Mouse (Mus musculus) heart, embryonic 14.5 days (tissue): ENCODE measurements around the gene Ypel5. TPM values are rescaled to one million over a fixed set of nuclear protein-coding genes. Genes with fewer than 3 reads are reported as not detected.

Source experiments
- ATAC-seq: fragments of 200-750 bp; cut with Nextera tagmentation; 2 replicates; pipeline ENCODE4 v1.8.0; 2017; ENCODE audit warnings: low read depth, moderate TSS enrichment; ENCODE audit not compliant: insufficient number of reproducible peaks, insufficient read depth, low FRiP score
- H3K27ac ChIP-seq, 2 experiments: fragments of 200-500 bp in 1 of 2; fragments of 300-500 bp in 1 of 2; sonication (generic) in 1 of 2; replicated peaks in 1 of 2; 2 replicates each; pipeline ENCODE4 v1.5.1; 2012 to 2014; ENCODE audit warnings: low read depth in 2 of 2, low read length in 2 of 2, control low read depth in 1 of 2, mild to moderate bottlenecking in 1 of 2, mixed read lengths in 1 of 2; ENCODE audit not compliant: control insufficient read depth in 1 of 2, insufficient read depth in 1 of 2
- H3K27me3 ChIP-seq: fragments of 300-500 bp; sonication (generic); 2 replicates; pipeline ENCODE4 v1.6.1; 2014; ENCODE audit warnings: mild to moderate bottlenecking, low read length, control low read depth; ENCODE audit not compliant: control insufficient read depth, insufficient read depth
- H3K36me3 ChIP-seq: fragments of 300-500 bp; sonication (generic); 2 replicates; pipeline ENCODE4 v1.6.1; 2014; ENCODE audit warnings: mild to moderate bottlenecking, control low read depth, low read length, mixed read lengths; ENCODE audit not compliant: control insufficient read depth, insufficient read depth
- H3K4me1 ChIP-seq, 2 experiments: fragments of 200-500 bp in 1 of 2; fragments of 300-500 bp in 1 of 2; sonication (generic) in 1 of 2; 2 replicates each; pipeline ENCODE4 v1.6.1; 2012 to 2014; ENCODE audit warnings: low read length in 2 of 2, control low read depth in 1 of 2, mixed read lengths in 1 of 2; ENCODE audit not compliant: control insufficient read depth in 2 of 2, insufficient read depth in 2 of 2
- H3K4me2 ChIP-seq: fragments of 300-500 bp; sonication (generic); 2 replicates; pipeline ENCODE4 v1.6.1; 2014; ENCODE audit warnings: mild to moderate bottlenecking, low read length
- H3K4me3 ChIP-seq, 2 experiments: fragments of 200-500 bp in 1 of 2; fragments of 300-500 bp in 1 of 2; sonication (generic) in 1 of 2; 2 replicates each; pipeline ENCODE4 v1.5.1; 2012 to 2014; ENCODE audit warnings: low read length in 2 of 2, mild to moderate bottlenecking in 2 of 2, control low read depth in 1 of 2, low read depth in 1 of 2, moderate library complexity in 1 of 2; ENCODE audit not compliant: control insufficient read depth in 1 of 2, insufficient read depth in 1 of 2
- H3K9ac ChIP-seq: fragments of 300-500 bp; sonication (generic); 2 replicates; pipeline ENCODE4 v1.6.1; 2014; ENCODE audit warnings: mild to moderate bottlenecking, low read length
- H3K9me3 ChIP-seq: fragments of 300-500 bp; sonication (generic); 2 replicates; pipeline ENCODE4 v1.6.1; 2016; ENCODE audit warnings: low read length, control low read depth; ENCODE audit not compliant: control insufficient read depth
- WGBS: fragments of 180-500 bp; shearing (Covaris S2); extraction: QIAGEN DNeasy Blood & Tissue Kit; methylation state at CpG from one replicate; pipeline ENCODE4 v1.1.7; 2014; 5-methylcytosine and 5-hydroxymethylcytosine counted together
- polyA plus RNA-seq: library from polyadenylated mRNA; unstranded; fragments of >200 nt; fragmentation: Nextera tagmentation; extraction: Ambion mirVana; gene quantifications from 2 replicates; pipeline ENCODE4 v1.2.1, GENCODE M21; 2014

Gene Ypel5
- polyA plus RNA-seq, result 68.6 and 74.3 TPM in 2 replicates

DNA sequence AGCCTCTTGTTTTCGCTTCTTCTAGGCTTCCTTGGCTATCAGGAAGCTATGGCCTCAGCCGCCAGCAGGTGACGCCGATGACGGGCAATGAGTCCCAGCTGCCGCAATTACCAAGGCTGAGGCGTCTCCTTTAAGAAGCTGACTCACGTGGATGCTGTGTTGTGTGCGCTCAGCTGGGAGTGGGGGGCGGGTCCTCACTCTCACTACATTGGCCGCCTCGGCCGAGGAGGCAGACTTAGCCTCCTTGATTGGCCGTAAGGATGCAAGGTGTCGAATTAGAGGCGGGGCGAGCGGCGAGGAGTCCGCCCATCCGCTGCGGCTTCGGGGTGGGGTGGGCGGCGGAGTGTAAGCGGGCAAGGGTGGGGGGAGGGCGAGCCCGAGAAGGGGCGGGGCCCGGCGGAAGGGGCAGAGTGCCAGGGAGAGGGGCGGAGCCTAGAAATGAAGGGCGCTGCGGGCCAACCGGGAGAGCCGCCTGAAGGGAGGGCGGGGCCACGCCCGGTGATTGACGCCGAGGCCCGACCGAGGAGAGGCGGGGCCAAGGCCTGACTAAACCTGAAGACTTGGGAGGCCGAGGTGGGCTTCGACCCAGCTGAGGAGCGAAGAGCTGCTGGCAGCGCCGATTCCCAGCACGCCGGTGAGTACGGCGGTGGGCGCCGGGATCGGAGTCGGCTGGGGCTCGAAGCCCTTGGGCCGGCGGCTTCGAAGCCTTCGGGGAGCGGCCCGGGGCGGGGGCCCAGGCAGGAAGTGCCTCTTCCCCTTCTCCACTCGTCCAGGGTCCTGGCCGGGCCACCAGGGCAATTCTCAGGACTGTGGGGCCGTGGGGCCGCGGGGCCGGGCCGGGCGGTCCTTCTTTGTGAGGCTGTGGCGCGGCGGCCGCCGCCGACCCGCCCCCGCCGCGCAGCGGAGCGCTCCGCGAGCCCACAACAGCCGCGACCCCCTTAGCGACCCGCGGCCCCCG, at the start of gene Ypel5:
TSS of gene Ypel5 (plus strand) at position 296 of the 958 bp plus-strand sequence.
- peak; percentile 98 for ATAC-seq
- peak within 1 kb of the TSS; percentile 76 for H3K4me2 ChIP-seq
- H3K27ac ChIP-seq, result peak within 1 kb of the TSS; percentile 96 to 99
- no peaks in the 10 kb centered on the region for H3K9me3 ChIP-seq
- peaks cover 0 to 13% of the 10 kb centered on the region in 2 experiments; a peak in 2 of 4 replicates for H3K4me1 ChIP-seq
- H3K36me3 ChIP-seq, result peaks cover 15% of the 10 kb centered on the region
- no peaks in the 10 kb centered on the region for H3K27me3 ChIP-seq
- peak within 1 kb of the TSS; percentile 96 to 99 for H3K4me3 ChIP-seq
- peak within 1 kb of the TSS; percentile 99 for H3K9ac ChIP-seq
- WGBS, result under 1% methylated on average over 76 of the region's 93 CpGs

DNA sequence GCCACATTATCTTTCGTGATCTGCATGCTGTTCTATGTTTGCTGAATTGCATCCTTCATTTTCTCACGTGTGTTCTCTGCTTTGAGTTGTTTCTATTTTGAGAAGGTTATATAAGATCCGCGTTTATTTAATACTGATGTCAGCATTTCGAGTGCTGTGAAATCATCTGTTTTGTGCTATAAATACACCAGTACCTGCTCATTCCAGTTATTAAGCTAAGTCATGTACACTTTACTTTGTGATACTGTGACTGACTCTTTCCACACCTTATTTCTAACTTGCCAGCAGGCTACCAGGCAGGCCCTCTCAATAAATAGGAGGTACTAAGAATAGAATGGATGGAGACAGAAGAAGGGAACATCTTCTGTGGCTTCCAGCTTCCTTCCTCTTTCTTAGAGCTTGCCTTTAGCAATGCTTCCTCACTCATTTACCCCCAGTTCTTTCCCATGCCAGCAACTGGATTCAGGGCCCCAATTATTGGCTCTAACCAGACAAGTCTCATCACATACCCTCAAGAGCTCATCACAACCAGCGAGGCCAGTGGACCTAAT, 48.3 kb upstream of the Ypel5 start:
- Histone ChIP-seq H3K36me3 (no peaks in the 10 kb centered on the region), H3K4me2 (peak overlapping the region; percentile 34), H3K9me3 (no peaks in the 10 kb centered on the region), H3K4me1 (peaks cover 8 to 10% of the 10 kb centered on the region in 2 experiments; a peak in 3 of 4 replicates), H3K27ac (peak overlapping the region; percentile 55 to 71; a peak in 3 of 4 replicates), H3K4me3 (no peak overlapping the region), H3K9ac (no peak overlapping the region), H3K27me3 (no peaks in the 10 kb centered on the region)
- 37% methylated on average over 6 of the region's 6 CpGs for WGBS
- no peak for ATAC-seq

DNA sequence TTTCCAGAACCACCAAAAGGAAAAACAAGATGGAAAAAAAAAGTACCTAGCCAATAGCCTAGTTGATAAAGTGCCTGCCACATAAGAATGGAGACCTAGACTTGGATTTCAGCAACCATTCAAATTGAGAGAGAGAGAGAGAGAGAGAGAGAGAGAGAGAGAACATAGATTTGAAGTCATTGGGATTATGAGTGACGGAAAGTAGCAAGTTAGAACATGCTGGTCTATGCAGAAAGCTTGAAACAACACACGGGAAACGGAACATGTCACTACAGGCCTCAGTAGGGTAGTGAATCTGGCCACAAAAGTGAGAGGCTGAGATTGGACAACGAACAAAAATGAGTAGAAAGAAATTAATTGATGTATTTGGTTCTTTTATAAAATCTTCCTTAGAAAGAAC, 43.0 kb upstream of the Ypel5 start:
- Histone ChIP-seq H3K4me3 (no peak overlapping the region), H3K9me3 (no peaks in the 10 kb centered on the region), H3K4me1 (peaks cover 0 to 4% of the 10 kb centered on the region in 2 experiments; a peak in 2 of 4 replicates), H3K9ac (no peak overlapping the region), H3K36me3 (no peaks in the 10 kb centered on the region), H3K27me3 (no peaks in the 10 kb centered on the region), H3K27ac (no peak overlapping the region), H3K4me2 (no peak overlapping the region)
- ATAC-seq, result no peak
- 80% methylated on average over 4 of the region's 4 CpGs for WGBS

DNA sequence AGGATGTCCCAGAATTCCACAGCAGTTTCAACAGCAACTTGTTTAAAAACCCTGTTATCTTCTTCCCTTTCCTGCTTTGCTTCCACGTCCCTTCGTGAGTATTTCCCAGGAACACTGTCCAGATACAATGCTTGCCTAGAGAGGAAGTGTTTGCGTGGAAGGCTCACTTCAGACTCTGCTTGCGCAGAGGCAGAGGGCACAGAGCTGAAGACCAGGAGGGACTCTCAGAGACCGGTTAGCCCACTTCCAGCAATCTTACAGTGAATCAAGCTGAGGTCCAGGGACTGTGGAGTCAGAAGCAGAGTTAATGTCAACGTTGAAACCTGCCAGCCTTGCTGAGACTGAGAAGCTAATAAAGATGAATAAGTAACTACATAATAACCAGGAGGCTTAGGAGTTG, 41.6 kb upstream of the Ypel5 start:
- 37% methylated on average over 6 of the region's 6 CpGs for WGBS
- H3K4me3 ChIP-seq, result no peak overlapping the region
- no peak overlapping the region for H3K4me2 ChIP-seq
- no peaks in the 10 kb centered on the region for H3K36me3 ChIP-seq
- no peak overlapping the region for H3K9ac ChIP-seq
- H3K27me3 ChIP-seq, result no peaks in the 10 kb centered on the region
- H3K9me3 ChIP-seq, result no peaks in the 10 kb centered on the region
- 0 out of 4 replicates have a peak overlapping the region, but pooled peaks of 1 of the 2 experiments have one; percentile 27 for H3K27ac ChIP-seq
- H3K4me1 ChIP-seq, result no peaks in the 10 kb centered on the region; a peak in 1 of 4 replicates
- no peak for ATAC-seq

DNA sequence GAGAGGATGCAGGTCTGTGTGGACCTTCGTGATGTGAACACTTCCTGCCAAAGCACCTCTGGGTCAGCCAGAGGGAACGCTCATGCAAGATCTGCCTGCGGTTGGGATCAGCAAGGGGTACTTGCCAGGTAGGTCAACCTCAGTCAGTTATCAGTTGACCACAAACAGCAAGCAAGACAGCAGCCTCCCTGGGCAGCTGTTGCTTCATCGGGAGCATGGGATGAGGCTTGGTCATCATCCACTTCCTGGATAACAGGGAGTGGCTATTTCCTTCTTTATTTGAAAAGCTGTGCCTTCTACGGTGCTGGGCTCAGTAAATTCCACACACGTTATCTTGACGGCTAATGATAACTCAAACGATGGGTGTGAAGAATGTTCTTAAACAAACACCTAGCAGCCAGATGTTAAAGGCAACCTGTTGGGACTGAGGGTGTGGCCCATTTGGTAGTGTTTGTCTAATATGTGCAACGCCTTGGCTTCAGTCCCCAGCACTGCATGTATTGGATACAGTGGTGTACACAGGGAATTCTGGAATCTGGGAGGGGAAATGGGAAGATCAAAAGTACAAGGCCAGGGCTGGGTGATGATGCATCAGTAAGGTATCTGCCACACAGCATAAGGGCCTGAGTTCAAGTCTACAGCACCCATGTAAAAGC, 40.7 kb upstream of the Ypel5 start:
- Histone ChIP-seq H3K4me2 (no peak overlapping the region), H3K4me3 (no peak overlapping the region), H3K27me3 (no peaks in the 10 kb centered on the region), H3K9me3 (no peaks in the 10 kb centered on the region), H3K27ac (no peak overlapping the region), H3K36me3 (no peaks in the 10 kb centered on the region), H3K4me1 (no peaks in the 10 kb centered on the region; a peak in 1 of 4 replicates), H3K9ac (no peak overlapping the region)
- ATAC-seq, result no peak
- WGBS, result 44% methylated on average over 9 of the region's 9 CpGs

DNA sequence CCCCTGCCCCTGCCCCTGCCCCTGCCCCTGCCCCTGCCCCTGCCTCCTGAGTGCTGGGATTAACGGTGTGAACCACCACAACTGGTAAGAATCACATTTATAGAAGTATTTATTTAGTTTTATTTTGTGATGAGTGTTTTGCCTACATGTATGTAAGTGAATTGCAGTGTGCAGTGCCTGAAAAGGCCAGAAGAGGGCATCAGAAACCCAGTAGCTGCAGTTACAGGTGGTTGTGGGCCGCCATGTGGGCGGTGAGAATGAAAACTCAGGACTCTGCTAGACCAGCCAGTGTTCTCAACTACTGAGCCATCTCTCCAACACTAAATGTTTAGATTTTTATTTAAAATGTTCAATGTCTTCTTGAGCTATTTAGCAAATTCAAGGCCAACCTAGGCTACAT, 39.7 kb upstream of the Ypel5 start:
- 89% methylated on average over 3 of the region's 3 CpGs for WGBS
- no peak overlapping the region for H3K27ac ChIP-seq
- H3K4me2 ChIP-seq, result no peak overlapping the region
- H3K9me3 ChIP-seq, result no peaks in the 10 kb centered on the region
- H3K27me3 ChIP-seq, result no peaks in the 10 kb centered on the region
- H3K4me1 ChIP-seq, result no peaks in the 10 kb centered on the region; a peak in 1 of 4 replicates
- H3K4me3 ChIP-seq, result no peak overlapping the region
- H3K9ac ChIP-seq, result no peak overlapping the region
- no peak for ATAC-seq
- no peaks in the 10 kb centered on the region for H3K36me3 ChIP-seq

DNA sequence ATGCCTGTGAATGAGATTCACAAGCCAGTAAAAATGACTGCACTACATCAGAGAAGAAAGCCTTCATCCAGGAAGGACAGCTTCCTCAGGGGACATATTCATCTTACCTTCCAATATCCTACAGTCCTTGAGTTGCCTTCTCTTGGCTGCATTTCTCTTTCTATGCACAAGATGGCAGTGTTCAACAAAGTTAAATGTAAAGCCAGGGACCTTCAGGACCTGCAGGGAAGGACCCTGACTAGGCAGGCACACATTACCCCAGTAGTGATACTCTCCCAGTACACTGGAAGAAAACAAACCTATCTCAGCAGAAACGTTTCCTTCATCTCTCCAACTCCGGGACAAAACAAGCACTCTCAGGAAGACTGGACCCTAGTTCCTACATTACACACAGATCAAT, 38.4 kb upstream of the Ypel5 start:
- H3K27ac ChIP-seq, result no peak overlapping the region
- no peaks in the 10 kb centered on the region for H3K36me3 ChIP-seq
- H3K4me2 ChIP-seq, result no peak overlapping the region
- H3K4me1 ChIP-seq, result no peaks in the 10 kb centered on the region; a peak in 1 of 4 replicates
- no peak overlapping the region for H3K9ac ChIP-seq
- H3K27me3 ChIP-seq, result no peaks in the 10 kb centered on the region
- no peak overlapping the region for H3K4me3 ChIP-seq
- WGBS, result 13% methylated on average over 2 of the region's 2 CpGs
- ATAC-seq, result 0 out of 2 replicates have a peak, but pooled peaks have one; percentile 50
- no peaks in the 10 kb centered on the region for H3K9me3 ChIP-seq
